Mouse (Mus musculus) G1E (cell line): Measurements from ENCODE around the gene Defb29.

ENCODE experiments used
- CTCF ChIP-seq: IDR thresholded peaks from 2 replicates; pipeline ENCODE4 v1.5.1; 2012; ENCODE audit warnings: low read depth, low read length, inconsistent platforms, mixed read lengths
- GATA1 ChIP-seq: IDR thresholded peaks from 2 replicates; pipeline ENCODE4 v1.6.1; 2012; ENCODE audit warnings: borderline replicate concordance, low read length, inconsistent platforms, mixed read lengths
- POLR2AphosphoS5 ChIP-seq: IDR thresholded peaks from 2 replicates; pipeline ENCODE4 v1.6.1; 2012; ENCODE audit warnings: low read depth, low read length, inconsistent platforms; ENCODE audit not compliant: insufficient replicate concordance

DNA sequence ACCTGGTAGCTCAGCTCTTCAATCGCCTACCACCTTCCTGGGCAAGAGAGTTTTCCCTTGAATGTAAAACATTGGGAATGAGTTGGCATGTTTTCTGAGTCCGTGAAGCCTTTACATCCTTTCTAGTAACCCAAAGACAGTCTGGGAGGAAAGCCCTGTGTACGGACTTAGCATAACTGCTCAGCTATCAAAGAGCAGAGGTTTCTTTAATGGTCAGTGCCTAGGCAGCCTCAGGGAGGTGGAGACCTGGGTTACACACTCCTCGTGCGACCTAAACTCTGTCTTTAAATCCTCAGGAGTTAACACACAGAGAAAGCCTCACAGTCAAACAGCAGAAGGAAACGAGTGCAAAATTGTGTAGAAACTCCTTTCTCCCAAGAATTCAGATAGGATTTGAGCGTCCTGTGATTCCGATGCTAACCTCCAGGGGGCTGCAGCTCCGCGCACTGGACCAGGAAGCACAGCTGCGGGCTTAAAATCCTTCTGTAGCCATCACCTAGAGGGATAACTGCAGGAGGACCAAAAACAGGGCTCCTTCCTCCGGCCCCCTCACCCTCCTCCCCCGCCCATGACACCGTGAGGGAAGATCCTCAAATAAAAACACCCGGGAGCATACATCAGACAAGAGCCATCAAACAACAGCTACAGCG, 14.0 kb upstream of the Defb29 start:
- TF ChIP-seq CTCF (peak; percentile 23; the same call in 1 of the 2 replicates), GATA1 (no peak), POLR2AphosphoS5 (no peak)
